Mouse (Mus musculus): ENCODE data around the gene Thpo. TPM values are rescaled to one million over a fixed set of nuclear protein-coding genes. Genes with fewer than 3 reads are reported as not detected.

The Thpo gene
- total and polyA plus RNA-seq, 3 experiments, result 0.18 to 0.84 TPM; not detected in 1

DNA sequence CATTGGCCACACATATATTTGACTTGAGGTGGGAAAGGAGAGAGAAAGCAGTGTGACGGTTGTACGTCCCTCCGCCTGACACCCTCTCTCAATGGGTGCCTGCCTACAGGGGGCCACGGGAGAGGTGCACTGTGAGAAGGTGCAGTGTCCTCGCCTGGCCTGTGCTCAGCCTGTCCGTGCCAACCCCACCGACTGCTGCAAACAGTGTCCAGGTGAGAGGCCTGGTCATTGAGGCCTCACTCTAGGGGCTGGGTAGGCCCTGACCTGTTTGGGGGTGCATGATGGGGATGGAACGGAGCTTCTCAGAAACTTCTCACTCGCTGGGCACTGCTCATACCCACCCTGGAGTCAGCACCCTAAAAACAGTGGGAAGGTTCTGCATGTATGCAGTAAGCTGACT lies 5.5 kb upstream of the Thpo start:
- H3K36me3 ChIP-seq (ENCODE audit: control insufficient read depth, insufficient read depth, low read length), result no peaks in the 10 kb centered on the region
- DNase-seq, result no peak
- H3K79me2 ChIP-seq (replicated peaks; ENCODE audit: control insufficient read depth, insufficient read depth, low read length), result no peaks in the 10 kb centered on the region
- TF ChIP-seq CTCF (IDR thresholded peaks at IDR 0.05) (no peak), POLR2A (IDR thresholded peaks at IDR 0.05; ENCODE audit: insufficient read depth, low read depth, low read length) (no peak), EP300 (IDR thresholded peaks at IDR 0.05; ENCODE audit: insufficient read depth, low read depth, low read length) (no peak)
- intact Hi-C loops (cut with DNase I), result no loop called here
- H3K4me3 ChIP-seq, result no peak overlapping the region
- H3K27me3 ChIP-seq (ENCODE audit: control insufficient read depth, insufficient read depth, low read length), result no peaks in the 10 kb centered on the region; the same call in 1 of the 2 replicates
- H3K27ac ChIP-seq, result no peak overlapping the region
- WGBS, result 87% methylated on average over 9 of the region's 9 CpGs
- no peak overlapping the region for H3K9ac ChIP-seq (ENCODE audit: low read depth, low read length)
- H3K4me1 ChIP-seq (ENCODE audit: control insufficient read depth, insufficient read depth, low read length), result no peaks in the 10 kb centered on the region

DNA sequence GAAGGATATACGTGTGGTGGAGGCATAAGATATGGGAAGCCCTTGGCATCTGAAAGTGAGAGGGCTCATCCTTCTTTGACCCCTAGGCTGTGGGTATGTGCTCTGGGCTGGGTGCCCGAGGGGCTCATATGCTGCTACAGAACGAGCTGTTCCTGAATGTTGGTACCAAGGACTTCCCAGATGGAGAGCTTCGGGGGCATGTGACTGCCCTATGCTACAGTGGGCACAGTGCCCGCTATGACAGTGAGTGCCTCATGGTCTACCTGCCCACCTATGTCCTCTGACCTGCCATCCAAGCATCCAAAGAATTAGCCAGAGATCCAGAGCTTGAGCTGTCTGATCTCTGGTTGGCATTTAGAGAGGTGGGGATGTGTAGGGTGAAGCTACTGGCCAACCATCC lies 2.5 kb upstream of the Thpo start:
- WGBS, result 79% methylated on average over 5 of the region's 5 CpGs

GRCm38 (mm10) chr16:20736168-20736567 lies 1.9 kb upstream of the Thpo start:
- intact Hi-C loops (cut with DNase I), result no loop called here
- Histone ChIP-seq H3K4me1 (ENCODE audit: control insufficient read depth, insufficient read depth, low read length) (no peaks in the 10 kb centered on the region; the same call in 1 of the 2 replicates), H3K36me3 (ENCODE audit: control insufficient read depth, insufficient read depth, low read length) (no peaks in the 10 kb centered on the region), H3K27ac (no peak overlapping the region), H3K27me3 (ENCODE audit: control insufficient read depth, insufficient read depth, low read length) (peaks cover 2% of the 10 kb centered on the region; the same call in 1 of the 2 replicates), H3K4me3 (no peak overlapping the region), H3K79me2 (replicated peaks; ENCODE audit: control insufficient read depth, insufficient read depth, low read length) (no peaks in the 10 kb centered on the region), H3K9ac (ENCODE audit: low read depth, low read length) (no peak overlapping the region)
- TF ChIP-seq EP300 (IDR thresholded peaks at IDR 0.05; ENCODE audit: insufficient read depth, low read depth, low read length), result no peak
- no peak for TF ChIP-seq POLR2A (IDR thresholded peaks at IDR 0.05; ENCODE audit: insufficient read depth, low read depth, low read length)
- no peak for TF ChIP-seq CTCF (IDR thresholded peaks at IDR 0.05)
- 84% methylated on average over 7 of the region's 7 CpGs for WGBS
- peak in 1 of 2 experiments; percentile 12 for DNase-seq

More for the DNA sequence above, 2.5 kb upstream of the Thpo start:
- TF ChIP-seq POLR2A (IDR thresholded peaks at IDR 0.05; ENCODE audit: insufficient read depth, low read depth, low read length), result no peak
- no peak for TF ChIP-seq EP300 (IDR thresholded peaks at IDR 0.05; ENCODE audit: insufficient read depth, low read depth, low read length)
- no peak for TF ChIP-seq CTCF (IDR thresholded peaks at IDR 0.05)
- Histone ChIP-seq H3K36me3 (ENCODE audit: control insufficient read depth, insufficient read depth, low read length) (no peaks in the 10 kb centered on the region), H3K4me1 (ENCODE audit: control insufficient read depth, insufficient read depth, low read length) (no peaks in the 10 kb centered on the region; the same call in 1 of the 2 replicates), H3K27ac (no peak overlapping the region), H3K79me2 (replicated peaks; ENCODE audit: control insufficient read depth, insufficient read depth, low read length) (no peaks in the 10 kb centered on the region), H3K27me3 (ENCODE audit: control insufficient read depth, insufficient read depth, low read length) (peaks cover 2% of the 10 kb centered on the region; the same call in 1 of the 2 replicates), H3K4me3 (no peak overlapping the region), H3K9ac (ENCODE audit: low read depth, low read length) (no peak overlapping the region)
- peak in 1 of 2 experiments; percentile 15 for DNase-seq
- intact Hi-C loops (cut with DNase I), result no loop called here

GRCm38 (mm10) chr16:20735651-20736050 lies 1.3 kb upstream of the Thpo start:
- intact Hi-C loops (cut with DNase I), result no loop called here
- Histone ChIP-seq H3K79me2 (replicated peaks; ENCODE audit: control insufficient read depth, insufficient read depth, low read length) (no peaks in the 10 kb centered on the region), H3K4me3 (no peak overlapping the region), H3K27me3 (ENCODE audit: control insufficient read depth, insufficient read depth, low read length) (peaks cover 2% of the 10 kb centered on the region; the same call in 1 of the 2 replicates), H3K36me3 (ENCODE audit: control insufficient read depth, insufficient read depth, low read length) (no peaks in the 10 kb centered on the region), H3K27ac (no peak overlapping the region), H3K9ac (ENCODE audit: low read depth, low read length) (no peak overlapping the region), H3K4me1 (ENCODE audit: control insufficient read depth, insufficient read depth, low read length) (no peaks in the 10 kb centered on the region; the same call in 1 of the 2 replicates)
- no peak for TF ChIP-seq POLR2A (IDR thresholded peaks at IDR 0.05; ENCODE audit: insufficient read depth, low read depth, low read length)
- no peak for TF ChIP-seq CTCF (IDR thresholded peaks at IDR 0.05)
- TF ChIP-seq EP300 (IDR thresholded peaks at IDR 0.05; ENCODE audit: insufficient read depth, low read depth, low read length), result no peak
- DNase-seq, result peak in 1 of 2 experiments; percentile 10
- 71% methylated on average over 5 of the region's 5 CpGs for WGBS

DNA sequence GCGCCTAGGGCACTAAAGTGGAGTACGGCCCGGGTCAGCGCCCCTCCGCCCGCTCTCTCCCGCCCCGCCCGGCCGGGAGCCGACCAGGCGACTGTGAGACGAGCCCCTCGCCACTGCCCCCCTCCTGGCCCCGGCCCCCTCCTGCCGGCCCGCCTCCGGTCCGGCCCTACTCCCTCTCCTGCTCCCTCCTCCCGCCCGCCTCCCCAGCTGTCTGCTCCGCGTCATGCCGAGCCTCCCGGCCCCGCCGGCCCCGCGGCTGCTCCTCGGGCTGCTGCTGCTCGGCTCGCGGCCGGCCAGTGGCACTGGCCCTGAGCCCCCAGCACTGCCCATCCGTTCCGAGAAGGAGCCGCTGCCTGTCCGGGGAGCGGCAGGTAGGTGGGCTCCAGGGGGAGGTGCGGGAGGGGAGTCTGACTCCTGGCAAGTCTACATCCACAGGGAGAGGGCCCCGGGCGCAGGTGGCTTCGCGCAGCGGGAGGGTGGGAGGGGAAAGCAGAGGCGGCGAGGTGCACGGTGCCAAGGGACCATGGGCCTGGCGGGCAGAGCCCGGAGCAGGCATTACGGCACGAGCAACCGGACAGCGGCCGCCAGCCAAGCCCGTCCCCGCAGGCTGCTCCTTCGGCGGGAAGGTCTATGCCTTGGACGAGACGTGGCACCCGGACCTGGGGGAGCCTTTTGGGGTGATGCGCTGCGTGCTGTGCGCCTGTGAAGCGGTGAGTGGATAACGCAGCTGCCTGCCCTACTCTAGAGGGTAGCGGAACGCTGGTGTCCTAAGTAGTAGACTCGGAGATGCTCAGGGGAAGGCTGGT lies 1.2 kb downstream of the Thpo start, which contains the start of gene Chrd:
Gene Chrd, plus strand, starts transcription at position 203 of the 806 bp plus-strand sequence.
- peaks cover 2% of the 10 kb centered on the region; the same call in 1 of the 2 replicates for H3K27me3 ChIP-seq (ENCODE audit: control insufficient read depth, insufficient read depth, low read length)
- intact Hi-C loops (cut with DNase I), result no loop called here
- peak within 1 kb of the TSS; percentile 59 for H3K4me3 ChIP-seq
- peak; percentile 75 to 80 for DNase-seq
- no peaks in the 10 kb centered on the region for H3K36me3 ChIP-seq (ENCODE audit: control insufficient read depth, insufficient read depth, low read length)
- under 1% methylated on average over 45 of the region's 70 CpGs for WGBS
- H3K27ac ChIP-seq, result peak within 1 kb of the TSS; percentile 62
- H3K4me1 ChIP-seq (ENCODE audit: control insufficient read depth, insufficient read depth, low read length), result no peaks in the 10 kb centered on the region; the same call in 1 of the 2 replicates
- peak within 1 kb of the TSS; percentile 70 for H3K9ac ChIP-seq (ENCODE audit: low read depth, low read length)
- no peaks in the 10 kb centered on the region for H3K79me2 ChIP-seq (replicated peaks; ENCODE audit: control insufficient read depth, insufficient read depth, low read length)
- TF ChIP-seq CTCF (IDR thresholded peaks at IDR 0.05), result no peak
- no peak for TF ChIP-seq POLR2A (IDR thresholded peaks at IDR 0.05; ENCODE audit: insufficient read depth, low read depth, low read length)
- no peak for TF ChIP-seq EP300 (IDR thresholded peaks at IDR 0.05; ENCODE audit: insufficient read depth, low read depth, low read length)
